Mouse (Mus musculus) layer of hippocampus, postnatal 36 days (tissue): ENCODE data around the gene Smbd1. TPM values are rescaled to one million over a fixed set of nuclear protein-coding genes. Genes with fewer than 3 reads are reported as not detected.

ENCODE experiments used
- DNase-seq, 2 experiments: peaks; one replicate each; pipeline ENCODE4 v3.0.0; 2022
- total RNA-seq, 2 experiments: library from RNA; stranded (reverse); gene quantifications; 2 replicates each; pipeline ENCODE4 v1.2.3; 2021

Smbd1 gene
- not detected for total RNA-seq

DNA sequence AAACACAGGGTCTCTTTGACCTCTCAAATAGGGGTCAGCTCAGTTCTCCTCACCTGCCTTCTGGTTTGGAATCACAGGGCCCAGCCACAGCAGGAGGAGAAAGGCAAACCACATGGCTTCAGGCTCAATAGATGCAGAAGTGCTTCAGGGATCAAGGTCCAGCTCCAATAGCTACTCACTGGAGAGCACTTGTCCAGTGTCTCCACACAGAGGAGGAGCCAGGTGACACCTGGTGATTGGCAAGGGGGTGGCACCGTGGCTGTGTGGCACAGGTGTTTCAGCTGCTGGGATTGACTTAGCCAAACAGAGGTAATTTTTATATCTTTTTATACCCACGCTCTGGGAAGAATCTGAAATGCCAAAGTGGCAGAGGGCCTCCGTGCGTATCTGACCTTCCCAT lies at the start of gene Smbd1:
TSS of gene Smbd1 (minus strand) at position 157 of the 400 bp plus-strand sequence.
- DNase-seq, result no peak

DNA sequence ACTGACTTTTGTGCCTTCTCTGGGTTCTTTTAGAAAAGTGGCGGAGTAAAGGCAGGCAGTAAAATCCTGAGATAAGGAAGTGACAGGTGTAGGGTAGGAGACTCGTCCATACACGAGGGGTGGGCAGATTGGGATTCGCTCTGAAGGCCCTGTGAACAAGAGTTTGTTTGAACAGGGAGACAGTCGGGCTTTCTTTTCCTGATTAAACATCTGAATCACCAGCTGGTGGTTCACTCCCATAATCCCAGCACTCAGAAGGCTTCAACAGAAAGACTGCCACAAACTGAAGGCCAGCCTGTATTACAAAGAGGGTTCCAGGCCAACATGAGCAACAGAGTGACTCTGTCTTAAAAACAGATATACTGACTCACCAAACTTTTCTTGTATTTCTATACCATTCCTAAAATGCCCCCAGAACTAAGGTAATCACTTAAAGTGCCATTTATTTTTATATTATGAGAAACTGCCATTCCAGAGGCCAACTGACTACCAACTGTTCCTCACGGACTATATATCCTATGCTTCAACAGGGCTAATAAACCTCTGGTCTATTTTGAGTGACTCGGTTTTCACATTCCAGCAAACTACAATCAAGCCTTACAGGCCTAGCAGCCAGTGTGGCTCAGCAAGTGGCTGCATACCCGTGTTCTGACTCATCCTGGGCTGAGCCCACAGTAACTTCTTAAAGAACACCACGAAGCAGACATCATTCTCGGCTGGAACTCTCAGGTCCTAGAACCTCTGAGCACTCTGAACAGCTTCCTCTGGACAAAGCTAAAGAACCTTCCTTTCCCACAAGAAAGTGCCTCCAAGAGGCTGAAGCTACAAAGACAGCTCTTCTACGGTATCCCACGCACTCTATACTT lies 48.7 kb upstream of the Smbd1 start:
- peak in 1 of 2 experiments; percentile 15 for DNase-seq

GRCm38 (mm10) chr16:32858356-32858755 lies 48.1 kb upstream of the Smbd1 start:
- DNase-seq, result no peak

DNA sequence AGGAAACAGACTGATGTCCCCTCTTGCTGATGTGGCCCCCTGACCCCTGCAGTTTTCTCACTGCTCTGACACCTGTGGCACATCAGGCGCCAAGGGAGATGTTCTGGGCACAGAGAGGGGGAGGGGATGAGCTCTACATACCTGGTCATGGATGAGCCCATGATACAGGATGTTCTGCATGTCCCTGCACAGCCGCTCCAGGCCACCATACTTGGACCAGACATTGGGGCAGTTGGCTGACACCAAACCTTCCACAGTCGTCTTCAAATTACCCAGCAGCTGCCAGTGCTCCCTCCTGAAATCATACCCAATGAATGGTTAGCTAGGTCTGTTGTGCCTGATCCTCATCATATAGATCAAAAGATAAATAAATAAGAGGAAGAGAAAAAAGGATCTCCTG lies 46.5 kb upstream of the Smbd1 start:
- DNase-seq, result no peak

DNA sequence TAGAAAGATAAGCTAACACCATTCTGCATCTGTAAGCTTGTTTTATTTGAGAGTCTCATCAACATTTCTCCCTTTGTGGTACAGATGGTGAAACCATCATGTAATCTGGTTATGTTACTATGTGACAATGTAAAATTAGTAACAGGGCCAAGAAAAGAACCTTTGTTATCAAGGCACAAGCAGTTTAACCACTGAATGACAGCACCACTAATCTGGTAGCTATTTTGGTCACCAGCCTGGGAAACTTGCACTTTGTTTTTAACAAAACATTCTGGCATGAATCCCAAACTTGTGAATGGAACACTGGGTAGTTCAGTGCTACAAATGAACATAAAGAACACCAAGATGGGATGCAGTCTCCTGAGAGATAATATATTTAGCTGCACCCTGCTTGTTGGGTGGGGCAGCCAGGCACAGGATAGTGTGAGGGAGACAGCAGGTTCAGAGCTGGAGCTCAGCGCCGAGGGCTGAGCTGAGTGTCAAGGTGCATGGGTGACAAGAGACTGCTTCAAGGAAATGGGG lies 43.8 kb upstream of the Smbd1 start:
- DNase-seq, result no peak

DNA sequence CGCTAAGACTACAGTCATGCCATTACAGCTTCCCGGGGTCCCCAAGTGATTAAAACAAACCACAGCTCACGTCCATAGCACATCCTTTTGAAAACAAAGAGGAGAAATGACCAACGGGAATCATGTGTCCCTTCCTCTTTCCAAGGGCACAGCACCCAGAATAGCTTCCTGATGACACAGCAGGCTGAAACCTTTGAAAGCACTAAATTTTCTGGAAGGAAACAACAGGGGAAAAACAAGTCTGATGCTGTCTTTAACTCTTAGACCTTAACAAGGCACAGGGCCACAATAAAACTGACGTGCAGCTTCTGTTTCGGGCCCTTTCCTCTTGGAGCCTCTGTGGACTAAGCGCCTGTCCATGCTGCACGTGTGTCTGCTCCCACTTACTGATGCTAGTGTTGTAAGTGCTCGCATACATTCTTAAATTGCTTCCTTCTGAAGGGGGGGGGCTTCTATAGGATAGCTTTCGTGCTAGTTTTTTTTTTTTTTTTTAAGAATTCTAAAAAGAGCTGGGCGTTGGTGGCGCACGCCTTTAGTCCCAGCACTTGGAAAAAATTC lies 43.3 kb upstream of the Smbd1 start:
- no peak for DNase-seq

DNA sequence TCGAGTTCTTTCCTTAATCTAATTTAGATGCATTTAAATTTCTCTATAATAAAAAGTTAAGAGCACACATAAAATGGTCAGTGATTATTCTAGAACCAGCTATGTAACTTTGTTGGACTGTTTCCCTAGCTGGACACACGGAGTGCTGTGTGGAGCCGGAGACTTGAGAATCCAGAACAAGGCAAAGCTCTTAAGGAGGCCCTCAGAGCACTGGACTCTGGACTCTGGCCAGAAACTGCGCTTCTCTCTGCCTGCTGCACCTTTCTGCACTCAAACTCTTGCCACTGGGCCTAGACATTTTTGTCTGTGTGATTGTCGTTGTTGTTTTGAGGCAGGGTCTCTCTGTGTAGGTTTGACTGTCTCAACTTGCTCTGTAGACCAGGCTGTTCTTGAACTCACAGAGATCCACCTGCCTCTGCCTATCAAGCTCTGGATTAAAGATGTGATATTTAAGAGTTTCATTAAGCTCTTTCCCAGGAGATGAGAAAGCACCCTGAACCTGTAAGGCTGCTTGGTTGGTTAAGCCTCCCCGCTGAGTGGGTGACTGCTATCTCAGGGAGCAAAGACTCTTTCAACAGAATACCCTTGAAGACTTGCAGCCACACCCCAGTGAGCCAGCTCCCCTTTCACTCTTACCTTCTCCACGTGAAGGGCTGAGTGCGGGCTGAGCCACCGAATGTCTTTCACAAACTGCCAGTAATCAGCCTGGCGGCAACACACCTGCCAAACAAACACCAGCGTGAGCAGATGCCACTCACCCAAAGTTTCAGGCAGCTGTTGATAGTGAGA lies 39.0 kb upstream of the Smbd1 start:
- DNase-seq, result no peak

GRCm38 (mm10) chr16:32847103-32847502 lies 36.8 kb upstream of the Smbd1 start:
- no peak for DNase-seq

- no peak for DNase-seq
Measured at GRCm38 (mm10) chr16:32831501-32831900, 21.2 kb upstream of the Smbd1 start.

- DNase-seq, result no peak
Measured at GRCm38 (mm10) chr16:32829104-32829503, 18.8 kb upstream of the Smbd1 start.

- DNase-seq, result no peak
Measured at GRCm38 (mm10) chr16:32826521-32826920, 16.2 kb upstream of the Smbd1 start.

GRCm38 (mm10) chr16:32825380-32825779 lies 15.1 kb upstream of the Smbd1 start:
- DNase-seq, result no peak

GRCm38 (mm10) chr16:32824061-32824460 lies 13.8 kb upstream of the Smbd1 start:
- no peak for DNase-seq

DNA sequence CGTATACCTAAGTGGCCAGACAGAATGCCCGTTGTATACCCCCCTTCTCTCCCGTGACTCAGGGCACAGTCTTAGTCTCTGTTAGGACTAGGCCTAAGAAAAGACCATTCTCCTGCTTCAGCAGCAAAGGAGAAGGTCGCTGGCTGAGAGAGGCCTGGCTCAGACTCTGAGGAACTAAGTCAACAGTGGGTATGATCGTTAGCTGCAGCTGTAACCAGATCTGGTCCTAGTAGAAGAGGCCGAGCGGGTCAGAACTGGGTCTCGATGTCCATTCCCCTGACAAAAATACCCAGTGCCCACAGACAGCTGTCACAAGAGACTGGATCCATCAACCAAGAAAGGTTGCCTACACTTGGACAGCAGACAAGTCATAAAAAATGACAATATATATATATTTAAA lies 13.2 kb upstream of the Smbd1 start:
- DNase-seq, result no peak

DNA sequence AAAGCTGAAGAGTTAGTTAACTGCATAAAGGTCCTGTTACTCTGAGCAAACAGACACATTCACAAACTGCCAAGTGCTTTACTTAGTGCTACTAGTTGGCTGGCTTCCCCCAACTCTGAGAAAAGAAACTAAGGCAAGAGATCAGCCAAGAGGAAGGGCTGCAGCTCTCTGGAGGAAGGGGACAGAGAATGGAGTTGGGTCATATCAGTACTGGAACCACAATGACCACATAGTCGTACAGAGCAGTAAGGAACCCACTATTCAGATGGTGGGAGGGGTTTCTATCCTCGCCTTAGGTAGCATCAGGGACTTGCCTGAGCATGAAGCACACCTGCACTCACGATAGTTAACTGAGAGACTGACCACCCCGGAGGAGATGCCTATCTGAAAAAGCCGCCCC lies 12.6 kb upstream of the Smbd1 start:
- DNase-seq, result no peak

DNA sequence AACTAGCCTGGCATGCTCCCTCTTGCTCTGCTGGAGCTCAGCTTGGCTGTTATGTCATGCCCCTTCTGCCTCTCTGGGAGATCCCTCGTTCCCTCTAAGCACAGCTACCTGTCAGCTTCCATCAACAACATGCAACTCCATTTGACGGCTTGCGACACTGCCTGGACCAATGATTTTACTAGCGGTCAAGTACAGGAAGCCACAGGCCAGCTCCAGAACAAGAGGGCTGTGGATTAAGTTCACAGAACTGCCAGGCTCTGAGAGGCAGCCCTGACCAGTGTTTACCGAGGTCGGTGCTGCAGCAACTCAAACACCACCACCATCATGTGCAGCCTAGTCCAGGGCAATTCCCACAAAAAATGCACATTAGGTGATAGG lies 12.2 kb upstream of the Smbd1 start:
- DNase-seq, result no peak

GRCm38 (mm10) chr16:32821772-32822449 lies 11.6 kb upstream of the Smbd1 start:
- DNase-seq, result no peak

GRCm38 (mm10) chr16:32818441-32818840 lies 8.2 kb upstream of the Smbd1 start:
- no peak for DNase-seq

- DNase-seq, result no peak
Measured at GRCm38 (mm10) chr16:32818036-32818435, 7.8 kb upstream of the Smbd1 start.

- DNase-seq, result no peak
Measured at GRCm38 (mm10) chr16:32815160-32815605, 4.9 kb upstream of the Smbd1 start.

DNA sequence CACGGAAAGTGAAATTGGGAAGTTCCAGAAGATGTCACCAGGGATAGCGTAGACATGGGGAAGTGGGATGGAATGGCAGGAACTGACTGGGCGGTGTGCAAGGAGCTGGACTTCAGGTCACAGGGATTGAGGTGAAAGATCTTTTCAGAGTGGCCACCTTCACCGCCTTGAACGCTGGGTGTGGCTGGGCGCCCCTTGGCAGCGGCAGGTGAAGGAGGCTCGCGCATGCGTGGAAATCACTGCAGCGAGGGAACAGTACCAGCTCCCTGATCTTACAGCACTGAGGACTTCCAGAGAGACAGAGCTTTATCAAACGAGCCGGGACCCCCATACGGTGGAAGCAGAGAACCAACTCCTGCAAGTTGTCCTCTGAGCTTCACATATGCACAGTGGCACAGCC lies 4.3 kb upstream of the Smbd1 start:
- peak in 1 of 2 experiments; percentile 4 for DNase-seq

DNA sequence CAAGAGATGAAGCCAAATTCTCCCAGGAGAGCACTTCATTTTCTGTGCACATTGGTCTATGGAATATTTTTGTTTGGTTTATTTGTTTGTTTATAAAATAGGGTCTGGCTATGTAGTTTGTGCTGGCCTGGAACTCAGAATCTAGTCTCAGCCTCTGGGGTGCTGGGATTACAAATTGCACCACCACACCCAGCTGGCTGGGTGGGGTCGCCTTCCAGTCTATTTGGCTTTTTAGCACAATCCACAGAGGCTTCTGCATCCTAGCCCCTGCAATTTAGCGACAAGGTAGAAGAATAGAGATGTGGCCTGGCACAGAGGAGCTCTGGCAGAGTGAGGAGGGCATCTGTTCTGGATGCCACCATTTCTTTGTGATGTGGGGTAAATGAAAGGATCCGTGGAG lies 3.5 kb upstream of the Smbd1 start:
- DNase-seq, result no peak

DNA sequence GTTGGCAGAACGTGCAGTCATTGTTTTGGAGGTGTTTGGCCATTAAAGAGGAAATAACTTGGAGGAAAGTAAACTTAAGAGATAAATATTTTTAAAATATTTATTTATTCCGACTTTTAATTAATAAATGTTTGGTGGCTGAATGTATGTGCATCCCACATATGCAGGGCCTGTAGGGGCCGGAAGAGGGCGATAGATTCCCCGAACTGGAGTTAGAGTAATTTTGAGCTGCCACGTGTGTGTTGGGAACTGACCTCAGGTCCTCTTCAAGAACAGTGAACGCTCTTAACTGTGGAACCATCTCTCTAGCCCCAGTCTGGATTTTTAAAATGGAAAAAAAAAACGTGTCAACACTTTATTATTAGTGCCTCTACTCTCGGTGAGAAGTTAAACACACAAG lies 3.1 kb upstream of the Smbd1 start:
- DNase-seq, result no peak
